Mouse (Mus musculus) layer of hippocampus, adult 11-12 months (tissue): Measurements from ENCODE around the gene Gm14698.
"Not testable (repeated sequence)": the region's sequence is repeated elsewhere in the genome, so short reads cannot be mapped to it uniquely, and the experiment has no call there.

Experiments
- DNase-seq: peaks from one replicate; pipeline ENCODE4 v3.0.0; 2022; ENCODE audit warnings: low spot score

The Gm14698 gene

DNA sequence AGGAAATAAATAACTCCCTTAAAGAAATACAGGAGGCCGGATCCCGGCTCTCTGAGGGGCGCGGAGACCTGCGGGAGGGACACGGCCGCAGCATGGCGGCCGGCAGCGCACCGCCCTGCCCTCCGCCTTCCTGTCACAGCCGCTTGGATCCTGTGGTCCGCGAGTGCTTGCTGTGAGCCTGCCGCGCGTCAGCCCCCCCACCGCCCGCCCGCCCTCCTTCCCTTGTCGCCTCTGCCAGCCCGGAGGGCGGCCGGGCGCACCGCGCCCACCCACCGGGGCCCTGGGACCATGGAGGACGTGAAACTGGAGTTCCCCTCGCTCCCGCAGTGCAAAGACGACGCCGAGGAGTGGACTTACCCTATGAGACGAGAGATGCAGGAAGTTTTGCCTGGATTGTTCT lies at the start of gene Gm14698:
Gene Gm14698 (plus strand): TSS at position 35 of the 400 bp plus-strand sequence.
- DNase-seq = not testable (repeated sequence)

DNA sequence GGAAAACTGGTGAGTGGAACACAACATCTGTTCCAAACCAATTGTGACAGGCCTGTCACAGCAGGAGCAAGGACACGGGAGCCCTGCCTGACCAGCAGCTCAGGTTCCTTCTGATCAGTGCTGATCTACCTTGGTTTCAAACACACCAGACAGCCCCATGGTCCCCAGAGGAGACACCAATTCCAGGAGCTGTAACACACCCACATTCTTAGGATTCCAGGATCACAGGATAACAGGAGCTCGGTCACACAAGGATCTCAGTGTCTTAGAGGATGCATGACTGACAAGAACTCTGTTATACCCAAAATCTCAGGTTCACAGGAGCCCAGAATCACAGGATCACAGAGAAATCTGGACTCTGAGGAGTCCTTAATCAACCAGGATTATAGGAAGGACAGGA lies 444 bp upstream of the Gm14698 start:
- DNase-seq = not testable (repeated sequence)

DNA sequence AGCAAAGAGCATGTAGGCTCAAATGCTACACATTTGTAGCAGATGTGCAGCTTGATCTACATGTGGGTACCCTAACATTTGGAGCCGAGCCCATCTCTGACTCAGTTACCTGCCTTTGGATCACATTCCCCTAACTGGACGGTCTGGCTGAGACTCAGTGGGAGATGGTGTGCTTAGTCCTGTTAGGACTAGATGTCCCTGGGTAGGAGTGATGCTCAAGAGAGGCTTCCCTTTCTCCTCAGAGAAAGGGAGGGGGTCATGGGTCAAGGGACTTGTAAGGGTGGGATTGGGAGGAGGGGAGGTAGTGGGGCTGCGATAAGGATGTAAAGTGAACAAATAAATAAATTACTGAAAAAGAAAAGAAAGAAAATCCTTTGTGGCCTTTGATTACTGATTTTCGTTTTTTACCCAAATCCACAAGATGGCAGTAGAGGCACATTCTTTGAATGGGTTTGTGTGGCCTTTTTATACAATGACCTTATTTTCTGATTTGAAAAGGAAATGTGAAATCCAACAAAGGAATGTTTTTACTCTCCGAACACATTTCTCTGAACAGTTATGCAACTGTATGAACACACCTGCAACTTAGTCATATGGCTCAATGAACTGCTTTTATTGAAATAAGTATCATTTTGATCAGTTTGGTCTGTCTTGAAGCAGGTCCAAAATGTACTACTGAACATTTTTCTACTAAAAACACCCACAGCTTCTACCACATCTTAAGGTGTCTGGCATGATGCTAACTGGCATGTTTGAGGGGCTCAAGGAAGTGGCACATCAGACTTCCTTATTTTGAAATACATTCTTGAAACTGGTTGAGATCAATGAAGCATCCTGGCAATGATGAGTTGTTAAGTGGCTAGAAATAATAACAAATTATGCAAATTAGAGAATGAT lies 18.9 kb downstream of the Gm14698 start:
- DNase-seq = no peak

DNA sequence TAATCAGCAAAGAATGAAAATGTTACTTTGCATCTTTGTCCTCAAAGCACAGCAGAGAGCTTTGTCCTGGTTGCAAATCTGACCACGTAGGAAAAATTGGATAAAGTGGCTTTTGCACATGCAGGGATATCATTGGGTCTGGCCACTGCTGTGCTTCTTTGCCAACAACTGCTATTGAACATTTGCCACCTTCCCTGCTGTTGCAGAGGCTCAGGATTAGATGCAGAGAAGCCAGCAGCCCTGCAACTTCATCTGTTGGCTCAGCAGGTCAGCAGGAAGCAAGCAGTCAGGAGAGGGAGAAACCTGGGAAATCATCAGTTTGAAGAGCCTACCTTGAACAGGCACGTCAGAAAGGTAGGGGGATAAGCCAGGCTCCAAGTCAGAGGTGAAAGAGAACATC lies 44.3 kb downstream of the Gm14698 start:
- no peak for DNase-seq
